Mouse (Mus musculus): ENCODE data around the gene Magi1.
A peak's percentile ranks its signal among the peaks of the same experiment; 100 is the strongest.
"Not testable (repeated sequence)": the region's sequence is repeated elsewhere in the genome, so short reads cannot be mapped to it uniquely, and the experiment has no call there.

Gene Magi1

DNA sequence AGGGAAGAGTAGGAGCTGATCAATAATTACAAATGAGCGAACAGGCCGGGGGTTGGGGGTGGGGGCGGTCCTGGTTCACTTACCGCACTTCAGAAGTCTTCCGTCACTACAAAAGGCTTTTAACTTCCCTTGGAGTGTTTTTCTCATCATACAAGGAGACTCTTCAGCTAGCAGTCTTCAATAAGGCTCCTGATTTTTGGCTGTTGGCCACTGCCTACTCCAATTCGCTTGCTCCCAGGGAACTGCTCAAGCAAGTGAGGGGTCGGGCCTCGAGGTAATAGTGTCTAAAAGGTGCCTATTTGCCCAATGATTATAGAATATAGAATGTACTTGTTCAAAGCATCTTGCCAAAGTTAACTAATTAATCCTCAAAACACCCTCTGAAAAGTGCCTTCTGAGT lies 624.2 kb downstream of the Magi1 start:
- no peak for DNase-seq (ENCODE audit: low read depth, low spot score)

DNA sequence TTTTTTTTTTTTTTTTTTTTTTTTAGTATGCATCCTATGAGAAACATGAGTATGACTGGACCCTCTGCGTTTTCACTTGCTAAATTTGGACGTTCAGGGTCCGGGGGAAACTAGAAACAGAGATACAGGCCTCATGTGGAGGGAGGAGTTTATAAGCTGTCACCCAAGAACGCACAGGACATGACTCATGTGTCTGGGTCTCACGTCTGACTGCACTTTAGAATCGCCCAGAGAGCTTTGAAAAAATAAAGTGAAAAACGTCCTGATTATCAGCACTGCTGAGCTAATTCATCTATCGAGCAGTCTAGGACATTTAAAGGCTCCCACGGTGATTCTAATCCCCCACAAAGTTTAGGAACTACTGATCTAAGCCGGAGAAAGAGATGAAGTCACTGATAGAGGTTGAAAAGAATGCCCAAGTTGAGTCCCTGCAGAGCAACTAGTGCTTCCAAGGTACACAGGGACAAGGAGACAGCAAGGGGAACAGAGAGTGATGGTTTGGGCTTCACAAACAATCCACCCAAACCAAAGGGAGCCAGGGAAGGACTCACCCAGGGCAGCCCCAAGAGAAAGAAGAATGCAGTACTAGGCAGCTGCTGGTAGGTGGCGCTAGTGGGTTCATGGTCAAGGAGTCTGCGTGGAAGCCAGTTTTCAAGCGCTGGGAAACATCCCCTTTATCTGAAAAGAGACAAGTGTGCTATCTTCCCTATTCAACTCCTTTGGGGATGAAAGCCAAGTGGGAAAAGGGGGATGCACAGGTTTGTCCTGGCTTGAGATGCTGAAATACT lies 626.3 kb downstream of the Magi1 start:
- DNase-seq (ENCODE audit: low read depth, low spot score): peak; percentile 52

DNA sequence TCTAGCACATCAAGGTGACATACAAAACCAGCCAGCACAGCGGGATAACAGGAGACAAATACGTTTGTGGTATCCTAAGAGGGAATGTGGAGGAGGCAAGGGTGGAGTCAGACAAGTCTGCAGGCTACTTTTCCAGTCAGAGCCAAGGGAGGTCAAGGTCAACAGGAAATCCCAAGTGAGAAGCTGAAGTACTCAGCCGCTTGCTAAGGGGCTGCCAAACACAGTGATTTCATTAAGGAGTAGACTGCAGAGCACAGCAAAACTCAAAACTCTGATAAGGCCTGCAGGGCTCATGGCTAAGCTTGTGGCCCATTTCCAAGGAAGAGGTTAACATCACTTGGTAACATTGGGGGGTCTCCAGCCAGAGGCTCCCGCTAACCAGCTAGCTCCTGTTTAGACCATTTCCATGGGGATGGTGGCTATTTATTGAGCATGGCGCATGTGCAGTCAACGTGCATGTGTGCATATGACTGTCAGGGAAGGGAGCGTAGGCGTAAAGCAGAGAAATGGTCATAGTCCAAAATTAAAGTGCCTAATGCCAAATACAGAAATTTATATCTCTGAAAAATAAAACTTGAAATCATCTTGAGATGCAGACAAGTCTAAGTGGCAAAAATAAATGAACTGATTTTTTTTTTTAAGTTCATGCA lies 635.0 kb downstream of the Magi1 start:
- DNase-seq (ENCODE audit: low read depth, low spot score): peak; percentile 47

DNA sequence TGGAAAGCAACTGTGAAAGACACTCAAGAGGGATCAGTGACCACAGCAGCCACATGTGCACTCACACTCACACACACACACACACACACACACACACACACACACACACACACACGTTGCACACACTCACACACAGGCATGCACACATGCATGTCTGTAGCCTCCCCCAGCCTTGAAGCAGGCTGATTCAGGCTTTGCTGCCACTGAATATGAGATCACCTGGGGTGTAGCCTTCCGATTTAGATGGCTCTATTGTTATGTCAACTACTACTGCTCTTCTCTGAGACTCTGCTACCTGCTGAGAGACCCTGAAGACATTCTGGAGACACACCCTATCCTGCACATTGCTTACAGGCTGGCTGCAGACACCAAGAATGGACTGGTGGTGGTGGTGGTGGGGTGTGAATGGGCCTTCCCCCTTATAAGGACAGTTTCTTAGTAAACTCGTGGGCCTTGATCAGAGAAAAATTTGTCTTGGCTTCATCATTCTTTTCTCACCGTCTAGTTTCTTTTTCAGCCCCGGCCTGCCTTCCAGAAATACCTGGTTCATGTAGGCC lies 653.9 kb downstream of the Magi1 start:
- DNase-seq (ENCODE audit: low read depth, low spot score): not testable (repeated sequence)

DNA sequence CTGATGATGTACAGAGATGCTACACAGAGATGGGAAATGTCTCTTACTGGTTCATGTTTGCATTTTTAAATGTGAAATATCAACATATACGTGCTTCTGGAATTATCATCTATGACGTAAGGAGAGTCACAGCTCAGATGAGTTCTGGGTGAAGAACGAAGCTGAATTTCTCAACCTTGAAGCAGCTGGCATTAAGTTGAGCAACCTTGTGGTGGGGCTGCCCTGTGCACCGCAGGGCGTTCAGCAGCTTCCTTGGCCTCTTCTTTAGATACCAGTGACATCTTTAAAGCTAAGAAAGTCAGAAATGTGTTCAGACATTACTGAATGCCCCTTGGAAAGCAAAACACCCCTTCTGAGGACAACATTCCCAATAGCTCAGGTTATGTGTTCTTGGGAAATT lies 656.5 kb downstream of the Magi1 start:
- DNase-seq (ENCODE audit: low read depth, low spot score): no peak

Measured in skeletal muscle tissue, adult 2 months (tissue).